Comparison of ENCODE assay signal across 21 mouse cellular contexts in the genomic region with DNA sequence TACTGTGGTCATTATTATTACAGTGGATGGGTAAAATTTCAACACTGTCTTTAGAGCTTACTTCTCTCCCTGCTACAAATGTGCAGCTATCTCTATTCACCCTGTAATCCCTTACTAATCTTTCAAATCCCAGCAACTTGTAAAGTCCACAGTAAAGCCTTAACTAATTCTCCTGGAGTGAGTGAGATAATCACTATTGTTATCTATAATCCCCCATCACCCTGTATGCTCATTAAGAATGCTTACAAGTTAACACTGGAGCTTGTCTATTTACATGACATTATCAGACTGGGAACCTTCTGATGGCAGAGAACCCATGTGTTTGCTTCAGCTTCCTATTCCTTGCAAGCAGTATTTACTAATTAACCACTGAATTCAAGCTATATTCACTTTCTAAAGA.
"Had no signal": no experiment of that assay in that cellular context is flagged by ENCODE, and none has a peak within 500 bp of the region (broad histone marks: within the 10 kb centered on the region; RNA-seq: fewer than 3 reads in every experiment).

No protein-coding gene starts in this region.

- H3K27me3 ChIP-seq: intestine, embryonic 15.5 days; kidney, embryonic 15.5 days; limb, embryonic 13.5 days; liver, embryonic 12.5 days; liver, embryonic 15.5 days; lung, embryonic 15.5 days; neural tube, embryonic 13.5 days; stomach, embryonic 15.5 days had no signal

- H3K4me2 ChIP-seq: intestine, embryonic 15.5 days; kidney, embryonic 15.5 days; limb, embryonic 13.5 days; liver, embryonic 12.5 days; liver, embryonic 15.5 days; lung, embryonic 15.5 days; neural tube, embryonic 13.5 days; stomach, embryonic 15.5 days had no signal

- H3K36me3 ChIP-seq: intestine, embryonic 15.5 days; kidney, embryonic 15.5 days; limb, embryonic 13.5 days; liver, embryonic 12.5 days; liver, embryonic 15.5 days; lung, embryonic 15.5 days; neural tube, embryonic 13.5 days; stomach, embryonic 15.5 days had no signal

- H3K4me1 ChIP-seq: intestine, embryonic 15.5 days; kidney, embryonic 15.5 days; limb, embryonic 13.5 days; liver, embryonic 12.5 days; liver, embryonic 15.5 days; lung, embryonic 15.5 days; neural tube, embryonic 13.5 days; stomach, embryonic 15.5 days had no signal

- H3K9ac ChIP-seq: intestine, embryonic 15.5 days; kidney, embryonic 15.5 days; limb, embryonic 13.5 days; liver, embryonic 12.5 days; liver, embryonic 15.5 days; lung, embryonic 15.5 days; neural tube, embryonic 13.5 days; stomach, embryonic 15.5 days had no signal

- H3K4me3 ChIP-seq: intestine, embryonic 15.5 days; kidney, embryonic 15.5 days; limb, embryonic 13.5 days; liver, embryonic 12.5 days; liver, embryonic 15.5 days; lung, embryonic 15.5 days; myocyte; neural tube, embryonic 13.5 days; stomach, embryonic 15.5 days had no signal

- H3K9me3 ChIP-seq: intestine, embryonic 15.5 days; kidney, embryonic 15.5 days; limb, embryonic 13.5 days; liver, embryonic 12.5 days; liver, embryonic 15.5 days; lung, embryonic 15.5 days; neural tube, embryonic 13.5 days; stomach, embryonic 15.5 days had no signal

- ATAC-seq: intestine, embryonic 15.5 days; liver, embryonic 12.5 days had no signal

- H3K27ac ChIP-seq: intestine, embryonic 15.5 days; kidney, embryonic 15.5 days; limb, embryonic 13.5 days; liver, embryonic 12.5 days; liver, embryonic 15.5 days; lung, embryonic 15.5 days; neural tube, embryonic 13.5 days; stomach, embryonic 15.5 days had no signal

- DNase-seq: kidney, adult 11 months; kidney, adult 8-10 months; kidney, postnatal 36 days; layer of hippocampus, postnatal 36 days; left cerebral cortex, postnatal 4 days; liver; lung, adult 18-20 months; lung, postnatal 10 days; lung, postnatal 36 days; right cerebral cortex, postnatal 25 days; spleen, adult 18-20 months; thymus, postnatal 25 days had no signal
